In the genomic region with DNA sequence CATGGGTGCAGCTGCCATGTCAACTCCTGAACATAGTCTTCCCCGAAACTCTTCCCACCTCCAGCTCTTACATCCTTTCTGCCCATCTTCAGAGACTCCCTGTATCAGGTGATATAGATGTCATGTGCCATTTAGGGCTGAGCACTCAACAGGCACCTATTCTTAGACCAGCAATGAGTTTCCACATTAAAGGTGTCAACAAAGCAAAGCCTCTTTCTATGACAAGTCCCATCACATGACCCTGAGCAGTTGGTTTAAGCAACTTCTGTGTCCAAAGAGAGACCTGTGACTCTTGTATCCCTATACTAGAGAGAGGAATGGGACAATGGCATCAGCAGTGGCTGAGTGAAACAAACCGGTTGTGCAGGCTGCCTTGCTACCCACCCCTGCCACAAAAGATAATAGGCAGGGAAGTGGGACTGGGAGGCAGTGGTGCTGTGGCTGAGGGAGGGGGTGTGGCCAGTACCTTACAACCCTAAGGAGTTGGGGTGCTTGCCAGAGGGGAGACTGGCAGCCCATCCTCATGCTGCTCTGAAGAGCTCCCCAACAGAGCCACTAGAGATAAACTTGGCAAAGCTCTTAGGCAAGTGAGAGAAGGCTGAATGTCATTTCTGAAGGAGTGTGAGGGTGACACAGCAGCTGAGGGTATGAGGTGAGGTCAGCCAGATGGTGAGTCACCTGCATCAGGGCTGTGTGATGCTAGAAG, we compare ENCODE assay signal across 15 mouse cellular contexts. TPM values are rescaled to one million over a fixed set of nuclear protein-coding genes. Genes with fewer than 3 reads are reported as not detected.
A peak's percentile ranks its signal among the peaks of the same experiment; 100 is the strongest.
DNase-seq lines count a peak whose midpoint lies in the region; ATAC-seq and TF ChIP-seq lines count a peak whose summit lies in the region.
"Had no signal": no experiment of that assay in that cellular context is flagged by ENCODE, and none has a peak within 500 bp of the region (broad histone marks: within the 10 kb centered on the region; RNA-seq: fewer than 3 reads in every experiment).

No protein-coding gene starts in this region.

- H3K9me3 ChIP-seq in heart, embryonic 14.5 days (ENCODE audit: control insufficient read depth, low read length) = 0 out of 2 replicates have a peak, but pooled peaks cover 4% of the 10 kb centered on the region
- H3K9me3 ChIP-seq in hindbrain, embryonic 10.5 days = no peaks in the 10 kb centered on the region
- H3K9me3 ChIP-seq: liver, embryonic 13.5 days; midbrain, embryonic 15.5 days had no signal

- peak overlapping the region; percentile 71 to 76 for H3K27ac ChIP-seq in heart, embryonic 14.5 days (replicated peaks in 1 of 2; ENCODE audit: control insufficient read depth in 1 of 2, insufficient read depth in 1 of 2, low read depth in 2 of 2, low read length in 2 of 2)
- H3K27ac ChIP-seq in hindbrain, embryonic 10.5 days = no peak overlapping the region
- H3K27ac ChIP-seq: hindbrain, postnatal 0 days; liver, embryonic 13.5 days; midbrain, embryonic 15.5 days had no signal

- no peaks in the 10 kb centered on the region for H3K27me3 ChIP-seq in heart, embryonic 14.5 days (ENCODE audit: control insufficient read depth, insufficient read depth, low read length)
- no peaks in the 10 kb centered on the region for H3K27me3 ChIP-seq in hindbrain, embryonic 10.5 days (ENCODE audit: insufficient read depth, poor library complexity, severe bottlenecking)
- H3K27me3 ChIP-seq: liver, embryonic 13.5 days; midbrain, embryonic 15.5 days had no signal

- H3K4me2 ChIP-seq in heart, embryonic 14.5 days (ENCODE audit: low read length) = no peak overlapping the region
- H3K4me2 ChIP-seq: liver, embryonic 13.5 days; midbrain, embryonic 15.5 days had no signal

- WGBS in lung, adult 2 months = 57% methylated on average over 2 of the region's 2 CpGs
- WGBS in heart, embryonic 14.5 days = 15% methylated on average over 2 of the region's 2 CpGs
- WGBS in hindbrain, embryonic 10.5 days = 64% methylated on average over 2 of the region's 2 CpGs

- TF ChIP-seq CTCF in lung, adult 2 months (IDR thresholded peaks at IDR 0.05; ENCODE audit: insufficient read depth, low read length) = no peak

- ATAC-seq in common myeloid progenitor, adult 5-6 weeks (replicated peaks; ENCODE audit: low read depth, poor library complexity, severe bottlenecking) = peak; percentile 73
- peak; percentile 67 for ATAC-seq in heart, embryonic 14.5 days (ENCODE audit: insufficient number of reproducible peaks, insufficient read depth, low FRiP score, low read depth)
- ATAC-seq: forebrain, postnatal 0 days; hindbrain, postnatal 0 days; midbrain, embryonic 15.5 days had no signal

- H3K4me1 ChIP-seq in lung, adult 2 months (ENCODE audit: control insufficient read depth, insufficient read depth, low read length) = no peaks in the 10 kb centered on the region
- H3K4me1 ChIP-seq in heart, embryonic 14.5 days (ENCODE audit: control insufficient read depth in 2 of 2, insufficient read depth in 2 of 2, low read length in 2 of 2) = peaks cover 12 to 28% of the 10 kb centered on the region in 2 experiments
- H3K4me1 ChIP-seq in hindbrain, embryonic 10.5 days (replicated peaks) = no peaks in the 10 kb centered on the region
- H3K4me1 ChIP-seq: liver, embryonic 13.5 days; midbrain, embryonic 15.5 days had no signal

- peak; percentile 30 to 45 for DNase-seq in lung, adult 18-20 months
- no peak for DNase-seq in lung, adult 2 months
- DNase-seq in lung, postnatal 4 days = peak; percentile 16 to 49
- no peak for DNase-seq in embryo, embryonic 11 days
- DNase-seq in urinary bladder, postnatal 36 days (ENCODE audit: low spot score in 2 of 2) = no peak
- DNase-seq in hindbrain, embryonic 10.5 days (ENCODE audit: low spot score) = no peak
- DNase-seq: cerebellum, adult 8-10 months; forebrain, postnatal 0 days; gastrocnemius, postnatal 25 days; liver, embryonic 13.5 days; right cerebral cortex, adult 18-20 months had no signal

- no peak for TF ChIP-seq POLR2A in lung, adult 2 months (IDR thresholded peaks at IDR 0.05; ENCODE audit: borderline replicate concordance, extremely low read depth, low read depth, low read length)

- H3K36me3 ChIP-seq in heart, embryonic 14.5 days (ENCODE audit: control insufficient read depth, insufficient read depth, low read length) = no peaks in the 10 kb centered on the region
- H3K36me3 ChIP-seq in hindbrain, embryonic 10.5 days = no peaks in the 10 kb centered on the region
- H3K36me3 ChIP-seq: liver, embryonic 13.5 days; midbrain, embryonic 15.5 days had no signal

- H3K9ac ChIP-seq in heart, embryonic 14.5 days (ENCODE audit: low read length) = no peak overlapping the region
- H3K9ac ChIP-seq: forebrain, postnatal 0 days; liver, embryonic 13.5 days; midbrain, embryonic 15.5 days had no signal

- H3K4me3 ChIP-seq in lung, adult 2 months (replicated peaks; ENCODE audit: extremely low read depth, low read depth, low read length) = no peak overlapping the region
- H3K4me3 ChIP-seq in heart, embryonic 14.5 days (ENCODE audit: control insufficient read depth in 1 of 2, insufficient read depth in 1 of 2, low read depth in 1 of 2, low read length in 2 of 2) = no peak overlapping the region
- no peak overlapping the region for H3K4me3 ChIP-seq in hindbrain, embryonic 10.5 days
- H3K4me3 ChIP-seq: liver, embryonic 13.5 days; midbrain, embryonic 15.5 days had no signal

RNA-seq across cellular contexts. Expression of a gene that starts 30.0 kb away (rescaled TPM):
- 5.4 and 10.2 TPM in 2 replicates for polyA plus RNA-seq in lung, adult 2 months (2012; rRNA removed)
- total RNA-seq in common myeloid progenitor, adult 5-6 weeks (2017) = 50.8 and 58.6 TPM in 2 replicates
- polyA plus RNA-seq in heart, embryonic 14.5 days (2014; fragmentation: Nextera tagmentation; extraction: Ambion mirVana) = 12.5 and 13.6 TPM in 2 replicates
- polyA plus RNA-seq in hindbrain, embryonic 10.5 days (2016; fragmentation: Nextera tagmentation; extraction: Ambion mirVana) = 9.1 and 9.2 TPM in 2 replicates

RNA-seq across cellular contexts. Expression of a gene that starts 42.0 kb away (rescaled TPM):
- 7.8 and 12.2 TPM in 2 replicates for polyA plus RNA-seq in lung, adult 2 months (2012; rRNA removed)
- 37.6 and 41.9 TPM in 2 replicates for total RNA-seq in common myeloid progenitor, adult 5-6 weeks (2017)
- polyA plus RNA-seq in heart, embryonic 14.5 days (2014; fragmentation: Nextera tagmentation; extraction: Ambion mirVana) = 29.4 and 33.0 TPM in 2 replicates
- polyA plus RNA-seq in hindbrain, embryonic 10.5 days (2016; fragmentation: Nextera tagmentation; extraction: Ambion mirVana) = 30.7 and 35.5 TPM in 2 replicates

RNA-seq across cellular contexts. Expression of a gene that starts 48.5 kb away (rescaled TPM):
- 6.3 and 7.8 TPM in 2 replicates for polyA plus RNA-seq in lung, adult 2 months (2012; rRNA removed)
- total RNA-seq in common myeloid progenitor, adult 5-6 weeks (2017) = 56.3 and 77.1 TPM in 2 replicates
- polyA plus RNA-seq in heart, embryonic 14.5 days (2014; fragmentation: Nextera tagmentation; extraction: Ambion mirVana) = 40.4 and 42.0 TPM in 2 replicates
- 76.6 and 80.1 TPM in 2 replicates for polyA plus RNA-seq in hindbrain, embryonic 10.5 days (2016; fragmentation: Nextera tagmentation; extraction: Ambion mirVana)

Comparison
In these comparisons a context has a peak if more than half of its experiments do, and no peak if none do; other contexts are left out.
1. DNase-seq: peak in lung, adult 18-20 months (2 of 2) and lung, postnatal 4 days (2 of 2); none in lung, adult 2 months (single experiment), embryo, embryonic 11 days (single experiment), urinary bladder, postnatal 36 days (0 of 2) and hindbrain, embryonic 10.5 days (single experiment).